Mouse (Mus musculus): ENCODE measurements at regions not wholly inside any gene's neighbourhood (a gene's known extent, or its start where the extent isn't known, plus 50 kb on each side); places are given as distances from the start of the nearest gene placed in this dataset.

DNA sequence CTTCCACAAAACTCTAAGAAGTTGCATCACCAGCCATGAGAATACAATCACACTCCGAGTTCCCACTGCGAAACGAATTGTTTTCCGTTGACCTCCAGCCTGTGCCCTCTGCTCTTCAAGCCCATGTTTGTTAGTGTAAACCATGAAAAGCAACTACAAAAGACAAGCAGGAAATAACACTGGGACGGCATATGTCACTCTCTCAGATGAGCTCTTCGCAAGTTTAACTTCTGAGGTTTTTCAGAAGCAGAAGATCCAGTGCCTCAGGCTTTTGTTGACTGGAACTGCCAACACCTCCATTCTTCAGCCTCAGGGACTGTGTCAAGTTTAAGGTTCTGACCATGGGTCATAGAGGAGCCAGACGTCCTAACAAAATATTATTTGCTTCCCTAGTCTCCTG lies 50.2 kb upstream of the Lmcd1 start:
- no peak for DNase-seq (ENCODE audit: extremely low spot score, low read depth, low spot score)

All from hindlimb bud, embryonic 11.5 days (tissue).